Mouse (Mus musculus): ENCODE results near the gene Cd180. TPM values are rescaled to one million over a fixed set of nuclear protein-coding genes. Genes with fewer than 3 reads are reported as not detected.

The Cd180 gene
- polyA plus RNA-seq, 1 experiment from 2014 or later, result 0.53 TPM

- no peaks in the 10 kb centered on the region for H3K4me1 ChIP-seq
- no peaks in the 10 kb centered on the region for H3K9me3 ChIP-seq
- no peaks in the 10 kb centered on the region for H3K27me3 ChIP-seq (replicated peaks)
- H3K27ac ChIP-seq, result no peak overlapping the region
- H3K9ac ChIP-seq, result no peak overlapping the region
- WGBS, result 61% methylated on average over 6 of the region's 6 CpGs
- H3K4me3 ChIP-seq, result no peak overlapping the region
- ATAC-seq (ENCODE audit: low FRiP score, low read depth), result no peak
- peaks cover 19% of the 10 kb centered on the region; the same call in 1 of the 2 replicates for H3K36me3 ChIP-seq
- H3K4me2 ChIP-seq (replicated peaks), result no peak overlapping the region
Measured at GRCm38 (mm10) chr13:102749194-102749593, 55.8 kb downstream of the Cd180 start.

GRCm38 (mm10) chr13:102749891-102750290, 56.5 kb downstream of the Cd180 start:
- Histone ChIP-seq H3K4me1 (no peaks in the 10 kb centered on the region), H3K4me3 (no peak overlapping the region), H3K4me2 (replicated peaks) (no peak overlapping the region), H3K27ac (no peak overlapping the region), H3K9me3 (no peaks in the 10 kb centered on the region), H3K27me3 (replicated peaks) (no peaks in the 10 kb centered on the region), H3K36me3 (peaks cover 19% of the 10 kb centered on the region; the same call in 1 of the 2 replicates), H3K9ac (no peak overlapping the region)
- no peak for ATAC-seq (ENCODE audit: low FRiP score, low read depth)
- 77% methylated on average over 10 of the region's 10 CpGs for WGBS

- Histone ChIP-seq H3K36me3 (peaks cover 32% of the 10 kb centered on the region), H3K9ac (no peak overlapping the region), H3K4me3 (no peak overlapping the region), H3K27ac (no peak overlapping the region), H3K9me3 (no peaks in the 10 kb centered on the region), H3K27me3 (replicated peaks) (no peaks in the 10 kb centered on the region), H3K4me1 (no peaks in the 10 kb centered on the region), H3K4me2 (replicated peaks) (no peak overlapping the region)
- WGBS, result 84% methylated on average over 19 of the region's 19 CpGs
- ATAC-seq (ENCODE audit: low FRiP score, low read depth), result no peak
Measured at GRCm38 (mm10) chr13:102753714-102754556, 60.6 kb downstream of the Cd180 start.

- no peaks in the 10 kb centered on the region for H3K4me1 ChIP-seq
- H3K4me3 ChIP-seq, result no peak overlapping the region
- no peaks in the 10 kb centered on the region for H3K9me3 ChIP-seq
- H3K9ac ChIP-seq, result no peak overlapping the region
- no peak overlapping the region for H3K27ac ChIP-seq
- no peak overlapping the region for H3K4me2 ChIP-seq (replicated peaks)
- H3K27me3 ChIP-seq (replicated peaks), result no peaks in the 10 kb centered on the region
- H3K36me3 ChIP-seq, result peaks cover 30% of the 10 kb centered on the region
- no peak for ATAC-seq (ENCODE audit: low FRiP score, low read depth)
- WGBS, result 94% methylated on average over 8 of the region's 8 CpGs
Measured at GRCm38 (mm10) chr13:102755124-102755523, 61.8 kb downstream of the Cd180 start.

- Histone ChIP-seq H3K27ac (no peak overlapping the region), H3K4me2 (replicated peaks) (no peak overlapping the region), H3K9ac (no peak overlapping the region), H3K9me3 (no peaks in the 10 kb centered on the region), H3K4me3 (no peak overlapping the region), H3K27me3 (replicated peaks) (no peaks in the 10 kb centered on the region), H3K4me1 (no peaks in the 10 kb centered on the region), H3K36me3 (peaks cover 28% of the 10 kb centered on the region)
- 91% methylated on average over 8 of the region's 8 CpGs for WGBS
- no peak for ATAC-seq (ENCODE audit: low FRiP score, low read depth)
Measured at GRCm38 (mm10) chr13:102756071-102756470, 62.7 kb downstream of the Cd180 start.

GRCm38 (mm10) chr13:102758021-102758420, 64.7 kb downstream of the Cd180 start:
- WGBS, result 98% methylated on average over 6 of the region's 6 CpGs
- Histone ChIP-seq H3K4me2 (replicated peaks) (no peak overlapping the region), H3K9ac (no peak overlapping the region), H3K36me3 (peaks cover 20% of the 10 kb centered on the region), H3K27me3 (replicated peaks) (no peaks in the 10 kb centered on the region), H3K4me1 (peaks cover 3% of the 10 kb centered on the region; the same call in 1 of the 2 replicates), H3K9me3 (no peaks in the 10 kb centered on the region), H3K4me3 (no peak overlapping the region), H3K27ac (no peak overlapping the region)
- ATAC-seq (ENCODE audit: low FRiP score, low read depth), result no peak

- no peak for ATAC-seq (ENCODE audit: low FRiP score, low read depth)
- Histone ChIP-seq H3K27me3 (replicated peaks) (no peaks in the 10 kb centered on the region), H3K9me3 (no peaks in the 10 kb centered on the region), H3K4me2 (replicated peaks) (no peak overlapping the region), H3K4me3 (no peak overlapping the region), H3K36me3 (peaks cover 20% of the 10 kb centered on the region), H3K27ac (no peak overlapping the region), H3K4me1 (peaks cover 25% of the 10 kb centered on the region), H3K9ac (no peak overlapping the region)
- WGBS, result 85% methylated on average over 9 of the region's 9 CpGs
Measured at GRCm38 (mm10) chr13:102761410-102761809, 68.1 kb downstream of the Cd180 start.

- H3K27me3 ChIP-seq (replicated peaks), result no peaks in the 10 kb centered on the region
- H3K27ac ChIP-seq, result no peak overlapping the region
- no peak for ATAC-seq (ENCODE audit: low FRiP score, low read depth)
- H3K4me2 ChIP-seq (replicated peaks), result no peak overlapping the region
- peaks cover 25% of the 10 kb centered on the region for H3K4me1 ChIP-seq
- H3K36me3 ChIP-seq, result peaks cover 20% of the 10 kb centered on the region
- WGBS, result 85% methylated on average over 10 of the region's 10 CpGs
- no peaks in the 10 kb centered on the region for H3K9me3 ChIP-seq
- H3K4me3 ChIP-seq, result no peak overlapping the region
- H3K9ac ChIP-seq, result no peak overlapping the region
Measured at GRCm38 (mm10) chr13:102762203-102762602, 68.8 kb downstream of the Cd180 start.

GRCm38 (mm10) chr13:102764218-102764617, 70.9 kb downstream of the Cd180 start:
- Histone ChIP-seq H3K27me3 (replicated peaks) (no peaks in the 10 kb centered on the region), H3K9ac (no peak overlapping the region), H3K27ac (no peak overlapping the region), H3K36me3 (peaks cover 6% of the 10 kb centered on the region), H3K9me3 (no peaks in the 10 kb centered on the region), H3K4me2 (replicated peaks) (no peak overlapping the region), H3K4me3 (no peak overlapping the region), H3K4me1 (peaks cover 25% of the 10 kb centered on the region)
- whole genome bisulfite sequencing, result 72% methylated on average over 1 of the region's 1 CpGs
- ATAC-seq (ENCODE audit: low FRiP score, low read depth), result no peak; the same call in 1 of the 2 replicates

- no peak for ATAC-seq (ENCODE audit: low FRiP score, low read depth)
- peaks cover 25% of the 10 kb centered on the region for H3K4me1 ChIP-seq
Measured at GRCm38 (mm10) chr13:102765216-102765615, 71.9 kb downstream of the Cd180 start.

GRCm38 (mm10) chr13:102767110-102767509, 73.8 kb downstream of the Cd180 start:
- no peak overlapping the region for H3K9ac ChIP-seq
- no peak for ATAC-seq (ENCODE audit: low FRiP score, low read depth)
- H3K36me3 ChIP-seq, result no peaks in the 10 kb centered on the region
- no peak overlapping the region for H3K27ac ChIP-seq
- no peaks in the 10 kb centered on the region for H3K9me3 ChIP-seq
- 84% methylated on average over 7 of the region's 7 CpGs for WGBS
- H3K4me1 ChIP-seq, result peaks cover 29% of the 10 kb centered on the region
- H3K27me3 ChIP-seq (replicated peaks), result no peaks in the 10 kb centered on the region
- H3K4me3 ChIP-seq, result no peak overlapping the region
- H3K4me2 ChIP-seq (replicated peaks), result no peak overlapping the region

More at GRCm38 (mm10) chr13:102765216-102765615, 71.9 kb downstream of the Cd180 start:
- Histone ChIP-seq H3K4me2 (replicated peaks) (no peak overlapping the region), H3K4me3 (no peak overlapping the region), H3K36me3 (peaks cover 6% of the 10 kb centered on the region), H3K9ac (no peak overlapping the region), H3K27ac (no peak overlapping the region), H3K27me3 (replicated peaks) (no peaks in the 10 kb centered on the region), H3K9me3 (no peaks in the 10 kb centered on the region)
- 43% methylated on average over 11 of the region's 11 CpGs for WGBS

GRCm38 (mm10) chr13:102768512-102768911, 75.2 kb downstream of the Cd180 start:
- no peak overlapping the region for H3K27ac ChIP-seq
- ATAC-seq (ENCODE audit: low FRiP score, low read depth), result no peak
- no peak overlapping the region for H3K9ac ChIP-seq
- H3K27me3 ChIP-seq (replicated peaks), result no peaks in the 10 kb centered on the region
- no peak overlapping the region for H3K4me2 ChIP-seq (replicated peaks)
- no peaks in the 10 kb centered on the region for H3K9me3 ChIP-seq
- H3K36me3 ChIP-seq, result no peaks in the 10 kb centered on the region
- no peak overlapping the region for H3K4me3 ChIP-seq
- WGBS, result 81% methylated on average over 11 of the region's 11 CpGs
- H3K4me1 ChIP-seq, result peaks cover 27% of the 10 kb centered on the region

GRCm38 (mm10) chr13:102770194-102770593, 76.8 kb downstream of the Cd180 start:
- Histone ChIP-seq H3K27ac (no peak overlapping the region), H3K4me3 (no peak overlapping the region), H3K9me3 (no peaks in the 10 kb centered on the region), H3K4me2 (replicated peaks) (no peak overlapping the region), H3K9ac (no peak overlapping the region), H3K27me3 (replicated peaks) (no peaks in the 10 kb centered on the region), H3K4me1 (peaks cover 13% of the 10 kb centered on the region), H3K36me3 (no peaks in the 10 kb centered on the region)
- no peak for ATAC-seq (ENCODE audit: low FRiP score, low read depth)
- WGBS, result 51% methylated on average over 8 of the region's 8 CpGs

All from neural tube, embryonic 12.5 days (tissue).